Mouse (Mus musculus): ENCODE results near the gene Npr1. TPM values are rescaled to one million over a fixed set of nuclear protein-coding genes. Genes with fewer than 3 reads are reported as not detected.

Npr1 gene
- polyA plus RNA-seq, 1 experiment = 0.22 TPM

- H3K27me3 ChIP-seq (ENCODE audit: control insufficient read depth, insufficient read depth, insufficient read length) = no peaks in the 10 kb centered on the region
Observed at GRCm38 (mm10) chr3:90412312-90413010, 53.2 kb downstream of the Npr1 start.

GRCm38 (mm10) chr3:90408721-90409120, 56.9 kb downstream of the Npr1 start:
- no peak overlapping the region for H3K4me2 ChIP-seq (ENCODE audit: low read depth)
- H3K27me3 ChIP-seq (ENCODE audit: control insufficient read depth, insufficient read depth, insufficient read length) = no peaks in the 10 kb centered on the region
- peaks cover 27% of the 10 kb centered on the region for H3K36me3 ChIP-seq (ENCODE audit: control insufficient read depth, insufficient read depth)
- TF ChIP-seq MAX (IDR thresholded peaks at IDR 0.05; ENCODE audit: low read depth) = no peak
- TF ChIP-seq E2F4 (IDR thresholded peaks at IDR 0.05; ENCODE audit: insufficient read depth) = no peak
- no peak for TF ChIP-seq POLR2AphosphoS2 (IDR thresholded peaks at IDR 0.05; ENCODE audit: insufficient read length, low read depth)
- no peak for TF ChIP-seq USF1 (IDR thresholded peaks at IDR 0.05; ENCODE audit: low read depth)
- TF ChIP-seq REST (IDR thresholded peaks at IDR 0.05; ENCODE audit: insufficient read depth, insufficient read length) = no peak
- TF ChIP-seq MYOG (IDR thresholded peaks at IDR 0.05; ENCODE audit: control insufficient read depth in 1 of 3, insufficient read depth in 1 of 3, insufficient read length in 2 of 3, low read depth in 2 of 3) = no peak
- TF ChIP-seq CEBPB (IDR thresholded peaks at IDR 0.05; ENCODE audit: insufficient read depth, poor library complexity, severe bottlenecking) = no peak
- TF ChIP-seq POLR2A (IDR thresholded peaks at IDR 0.05; ENCODE audit: insufficient read length, low read depth) = no peak
- TF ChIP-seq TCF12 (IDR thresholded peaks at IDR 0.05; ENCODE audit: insufficient read depth, poor library complexity, severe bottlenecking) = no peak
- no peak for TF ChIP-seq SRF (IDR thresholded peaks at IDR 0.05; ENCODE audit: control insufficient read depth, insufficient read length, low read depth)
- TF ChIP-seq MYOD1 (IDR thresholded peaks at IDR 0.05; ENCODE audit: control insufficient read depth in 1 of 3, insufficient read length in 2 of 3, low read depth in 2 of 3) = no peak
- TF ChIP-seq TCF3 (IDR thresholded peaks at IDR 0.05; ENCODE audit: insufficient read length, low read depth) = no peak
- no peak overlapping the region for H3ac ChIP-seq (ENCODE audit: control insufficient read depth, insufficient read length)
- H3K4me3 ChIP-seq = no peak overlapping the region
- no peaks in the 10 kb centered on the region for H3K79me2 ChIP-seq (ENCODE audit: control insufficient read depth, insufficient read depth)

More at GRCm38 (mm10) chr3:90412312-90413010, 53.2 kb downstream of the Npr1 start:
- TF ChIP-seq SRF (IDR thresholded peaks at IDR 0.05; ENCODE audit: control insufficient read depth, insufficient read length, low read depth) (no peak), MAX (IDR thresholded peaks at IDR 0.05; ENCODE audit: low read depth) (no peak), POLR2A (IDR thresholded peaks at IDR 0.05; ENCODE audit: insufficient read length, low read depth) (no peak), TCF3 (IDR thresholded peaks at IDR 0.05; ENCODE audit: insufficient read length, low read depth) (no peak)
- Histone ChIP-seq H3K4me2 (ENCODE audit: low read depth) (no peak overlapping the region), H3K4me3 (no peak overlapping the region), H3ac (ENCODE audit: control insufficient read depth, insufficient read length) (no peak overlapping the region), H3K36me3 (ENCODE audit: control insufficient read depth, insufficient read depth) (peaks cover 29% of the 10 kb centered on the region), H3K79me2 (ENCODE audit: control insufficient read depth, insufficient read depth) (no peaks in the 10 kb centered on the region)

GRCm38 (mm10) chr3:90406414-90406813, 59.3 kb downstream of the Npr1 start:
- no peak for TF ChIP-seq USF1 (IDR thresholded peaks at IDR 0.05; ENCODE audit: low read depth)
- TF ChIP-seq SRF (IDR thresholded peaks at IDR 0.05; ENCODE audit: control insufficient read depth, insufficient read length, low read depth) = no peak
- no peak for TF ChIP-seq TCF3 (IDR thresholded peaks at IDR 0.05; ENCODE audit: insufficient read length, low read depth)
- no peak for TF ChIP-seq POLR2AphosphoS2 (IDR thresholded peaks at IDR 0.05; ENCODE audit: insufficient read length, low read depth)
- TF ChIP-seq CEBPB (IDR thresholded peaks at IDR 0.05; ENCODE audit: insufficient read depth, poor library complexity, severe bottlenecking) = no peak
- no peak for TF ChIP-seq MYOD1 (IDR thresholded peaks at IDR 0.05; ENCODE audit: control insufficient read depth in 1 of 3, insufficient read length in 2 of 3, low read depth in 2 of 3)
- TF ChIP-seq MYOG (IDR thresholded peaks at IDR 0.05; ENCODE audit: control insufficient read depth in 1 of 3, insufficient read depth in 1 of 3, insufficient read length in 2 of 3, low read depth in 2 of 3) = no peak
- H3ac ChIP-seq (ENCODE audit: control insufficient read depth, insufficient read length) = no peak overlapping the region

GRCm38 (mm10) chr3:90404609-90405008, 61.1 kb downstream of the Npr1 start:
- peaks cover 49% of the 10 kb centered on the region for H3K36me3 ChIP-seq (ENCODE audit: control insufficient read depth, insufficient read depth)
- H3K79me2 ChIP-seq (ENCODE audit: control insufficient read depth, insufficient read depth) = no peaks in the 10 kb centered on the region
- H3K27me3 ChIP-seq (ENCODE audit: control insufficient read depth, insufficient read depth, insufficient read length) = no peaks in the 10 kb centered on the region
- H3K4me3 ChIP-seq = no peak overlapping the region
- no peak overlapping the region for H3K4me2 ChIP-seq (ENCODE audit: low read depth)
- TF ChIP-seq USF1 (IDR thresholded peaks at IDR 0.05; ENCODE audit: low read depth) (no peak), TCF12 (IDR thresholded peaks at IDR 0.05; ENCODE audit: insufficient read depth, poor library complexity, severe bottlenecking) (no peak), TCF3 (IDR thresholded peaks at IDR 0.05; ENCODE audit: insufficient read length, low read depth) (no peak)
- no peak overlapping the region for H3ac ChIP-seq (ENCODE audit: control insufficient read depth, insufficient read length)

More at GRCm38 (mm10) chr3:90406414-90406813, 59.3 kb downstream of the Npr1 start:
- Histone ChIP-seq H3K79me2 (ENCODE audit: control insufficient read depth, insufficient read depth) (no peaks in the 10 kb centered on the region), H3K36me3 (ENCODE audit: control insufficient read depth, insufficient read depth) (peaks cover 50% of the 10 kb centered on the region), H3K4me2 (ENCODE audit: low read depth) (no peak overlapping the region), H3K27me3 (ENCODE audit: control insufficient read depth, insufficient read depth, insufficient read length) (no peaks in the 10 kb centered on the region), H3K4me3 (no peak overlapping the region)

- H3K36me3 ChIP-seq (ENCODE audit: control insufficient read depth, insufficient read depth) = peaks cover 54% of the 10 kb centered on the region
- TF ChIP-seq REST (IDR thresholded peaks at IDR 0.05; ENCODE audit: insufficient read depth, insufficient read length) (no peak), SRF (IDR thresholded peaks at IDR 0.05; ENCODE audit: control insufficient read depth, insufficient read length, low read depth) (no peak), MYOD1 (IDR thresholded peaks at IDR 0.05; ENCODE audit: control insufficient read depth in 1 of 3, insufficient read length in 2 of 3, low read depth in 2 of 3) (no peak), MYOG (IDR thresholded peaks at IDR 0.05; ENCODE audit: control insufficient read depth in 1 of 3, insufficient read depth in 1 of 3, insufficient read length in 2 of 3, low read depth in 2 of 3) (no peak), TCF12 (IDR thresholded peaks at IDR 0.05; ENCODE audit: insufficient read depth, poor library complexity, severe bottlenecking) (no peak), MAX (IDR thresholded peaks at IDR 0.05; ENCODE audit: low read depth) (no peak), E2F4 (IDR thresholded peaks at IDR 0.05; ENCODE audit: insufficient read depth) (no peak), CEBPB (IDR thresholded peaks at IDR 0.05; ENCODE audit: insufficient read depth, poor library complexity, severe bottlenecking) (no peak), USF1 (IDR thresholded peaks at IDR 0.05; ENCODE audit: low read depth) (no peak), POLR2A (IDR thresholded peaks at IDR 0.05; ENCODE audit: insufficient read length, low read depth) (no peak)
- H3ac ChIP-seq (ENCODE audit: control insufficient read depth, insufficient read length) = no peak overlapping the region
- no peak overlapping the region for H3K4me2 ChIP-seq (ENCODE audit: low read depth)
- no peaks in the 10 kb centered on the region for H3K27me3 ChIP-seq (ENCODE audit: control insufficient read depth, insufficient read depth, insufficient read length)
- H3K4me3 ChIP-seq = no peak overlapping the region
- no peaks in the 10 kb centered on the region for H3K79me2 ChIP-seq (ENCODE audit: control insufficient read depth, insufficient read depth)
Observed at GRCm38 (mm10) chr3:90404121-90404520, 61.5 kb downstream of the Npr1 start.

All from myocyte (in vitro differentiated cells).